Mouse (Mus musculus): ENCODE measurements around the gene Lmtk3. TPM values are rescaled to one million over a fixed set of nuclear protein-coding genes. Genes with fewer than 3 reads are reported as not detected.

Lmtk3 gene
- polyA plus RNA-seq (2012; rRNA removed) = 1.9 and 2.1 TPM in 2 replicates

DNA sequence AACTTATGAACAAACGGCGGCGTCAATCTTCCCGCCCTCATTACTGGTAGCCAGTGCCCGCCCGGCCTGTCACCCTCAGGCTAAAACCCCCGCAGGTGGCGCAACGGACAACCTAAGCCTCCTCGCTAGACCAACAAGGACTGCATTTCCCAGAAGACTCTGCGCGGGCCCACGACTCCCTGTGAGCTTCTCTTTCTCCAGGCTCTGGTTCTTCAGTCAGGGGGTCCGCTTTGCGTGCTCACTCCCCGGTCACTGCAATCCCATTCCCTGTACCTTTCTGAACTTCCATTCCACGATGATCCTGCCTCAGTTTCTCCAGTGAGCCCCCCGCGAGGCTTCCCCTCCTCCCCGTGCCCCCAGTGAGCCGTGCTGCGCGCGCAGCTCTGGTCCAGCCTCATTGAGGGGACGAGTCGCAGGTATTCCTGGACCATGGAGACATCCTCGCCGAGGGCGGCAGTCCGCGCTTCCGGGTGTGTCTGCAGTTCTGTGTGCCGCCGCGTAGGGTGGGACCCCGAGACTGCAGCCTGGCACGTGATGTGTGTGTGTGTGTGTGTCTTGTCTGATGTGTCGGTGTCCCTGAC lies at the start of gene Lmtk3:
Gene Lmtk3 (plus strand): TSS at position 228 of the 581 bp plus-strand sequence.
- Histone ChIP-seq H3K36me3 (ENCODE audit: control insufficient read depth, insufficient read depth, low read length) (no peaks in the 10 kb centered on the region), H3K4me1 (ENCODE audit: control insufficient read depth, insufficient read depth, insufficient read length, low read length) (peaks cover 10% of the 10 kb centered on the region), H3K27ac (ENCODE audit: insufficient read depth, low read depth, low read length) (no peak within 1 kb of the TSS), H3K4me3 (ENCODE audit: low read depth, low read length) (peak within 1 kb of the TSS; percentile 63), H3K27me3 (ENCODE audit: control insufficient read depth, insufficient read depth, low read length) (peaks cover 20% of the 10 kb centered on the region)
- TF ChIP-seq CTCF (IDR thresholded peaks at IDR 0.05; ENCODE audit: extremely low read depth, insufficient read length, insufficient replicate concordance, low read depth, low read length) (0 out of 2 replicates have a peak, but pooled peaks have one; percentile 26), POLR2A (IDR thresholded peaks at IDR 0.05; ENCODE audit: low read depth, low read length) (no peak)
- WGBS = under 1% methylated on average over 38 of the region's 38 CpGs

DNA sequence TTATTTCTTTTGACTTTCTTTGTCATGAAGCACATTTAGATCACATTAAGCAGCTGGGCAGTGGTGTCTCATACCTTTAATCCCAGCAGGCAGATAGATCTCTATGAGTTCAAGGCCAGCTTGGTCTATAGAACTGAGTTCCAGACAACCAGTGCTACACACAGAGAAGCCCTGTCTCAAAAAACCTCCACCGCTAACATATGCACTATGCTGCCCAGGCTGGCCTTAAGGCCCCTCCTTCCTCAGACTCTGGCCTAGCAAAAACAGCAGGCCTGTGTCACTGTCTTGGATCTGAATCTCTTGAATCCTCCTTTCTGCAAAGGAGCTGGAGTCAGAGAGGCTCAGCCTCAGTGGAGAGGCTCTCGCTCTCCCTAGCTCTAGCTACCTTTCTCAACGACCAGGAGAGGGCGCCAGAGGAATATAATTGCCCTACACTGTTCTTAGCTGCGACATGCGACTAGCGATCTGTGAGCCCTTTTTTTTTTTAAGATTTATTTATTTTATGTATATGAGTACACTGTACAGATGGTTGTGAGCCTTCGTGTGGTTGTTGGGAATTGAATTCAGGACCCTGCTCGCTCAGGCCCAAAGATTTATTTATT lies 44.3 kb upstream of the Lmtk3 start:
- H3K27me3 ChIP-seq (ENCODE audit: control insufficient read depth, insufficient read depth, low read length) = no peaks in the 10 kb centered on the region
- WGBS = 10% methylated on average over 9 of the region's 9 CpGs

DNA sequence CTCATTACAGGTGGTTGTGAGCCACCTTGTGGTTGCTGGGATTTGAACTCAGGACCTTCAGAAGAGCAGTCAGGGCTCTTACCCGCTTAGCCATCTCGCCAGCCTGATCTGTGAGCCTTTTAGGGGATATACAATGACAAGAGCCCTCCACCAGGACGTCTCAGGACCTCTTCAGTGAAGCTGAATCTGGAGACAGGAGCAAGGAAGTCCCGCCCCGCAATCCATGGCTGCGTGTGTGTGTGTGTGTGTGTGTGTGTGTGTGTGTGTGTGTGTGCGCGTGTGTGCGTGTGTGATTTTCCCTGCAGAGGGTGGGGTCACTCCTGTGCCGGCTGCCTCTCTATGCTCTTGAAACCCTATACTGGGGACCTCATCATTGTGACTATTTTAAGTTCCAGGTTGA lies 43.7 kb upstream of the Lmtk3 start:
- 0 out of 2 replicates have a peak, but pooled peaks cover 5% of the 10 kb centered on the region for H3K4me1 ChIP-seq (ENCODE audit: control insufficient read depth, insufficient read depth, insufficient read length, low read length)
- H3K27me3 ChIP-seq (ENCODE audit: control insufficient read depth, insufficient read depth, low read length) = no peaks in the 10 kb centered on the region
- H3K36me3 ChIP-seq (ENCODE audit: control insufficient read depth, insufficient read depth, low read length) = peaks cover 19% of the 10 kb centered on the region
- WGBS = 67% methylated on average over 10 of the region's 10 CpGs
- no peak overlapping the region for H3K4me3 ChIP-seq (ENCODE audit: low read depth, low read length)
- TF ChIP-seq CTCF (IDR thresholded peaks at IDR 0.05; ENCODE audit: extremely low read depth, insufficient read length, insufficient replicate concordance, low read depth, low read length) (no peak), POLR2A (IDR thresholded peaks at IDR 0.05; ENCODE audit: low read depth, low read length) (no peak)
- no peak overlapping the region for H3K27ac ChIP-seq (ENCODE audit: insufficient read depth, low read depth, low read length)

More for the DNA sequence above, 44.3 kb upstream of the Lmtk3 start:
- H3K36me3 ChIP-seq (ENCODE audit: control insufficient read depth, insufficient read depth, low read length) = peaks cover 20% of the 10 kb centered on the region
- H3K4me3 ChIP-seq (ENCODE audit: low read depth, low read length) = no peak overlapping the region
- H3K27ac ChIP-seq (ENCODE audit: insufficient read depth, low read depth, low read length) = no peak overlapping the region
- TF ChIP-seq POLR2A (IDR thresholded peaks at IDR 0.05; ENCODE audit: low read depth, low read length) (no peak), CTCF (IDR thresholded peaks at IDR 0.05; ENCODE audit: extremely low read depth, insufficient read length, insufficient replicate concordance, low read depth, low read length) (peak; percentile 82; the same call in 1 of the 2 replicates)
- H3K4me1 ChIP-seq (ENCODE audit: control insufficient read depth, insufficient read depth, insufficient read length, low read length) = 0 out of 2 replicates have a peak, but pooled peaks cover 5% of the 10 kb centered on the region

DNA sequence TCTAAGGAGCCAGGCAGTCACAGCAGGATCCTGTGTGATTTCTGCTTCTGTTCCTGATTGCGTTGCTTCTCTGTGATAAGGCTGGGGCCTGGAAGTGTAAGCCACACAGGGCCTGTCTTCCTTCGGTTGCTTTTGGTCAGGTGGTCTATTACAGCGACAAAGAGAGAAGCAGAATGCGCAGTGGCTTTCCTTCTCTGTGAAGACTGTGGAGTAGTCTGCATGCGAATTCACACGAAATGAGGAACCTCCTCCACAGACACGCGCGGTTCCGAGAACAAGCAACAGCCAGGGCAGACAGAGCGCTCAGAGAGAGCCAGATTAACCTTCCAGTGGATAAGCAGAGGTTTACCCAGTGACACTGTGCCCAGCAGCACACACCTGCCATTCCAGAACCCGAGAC lies 42.2 kb upstream of the Lmtk3 start:
- Histone ChIP-seq H3K4me1 (ENCODE audit: control insufficient read depth, insufficient read depth, insufficient read length, low read length) (0 out of 2 replicates have a peak, but pooled peaks cover 6% of the 10 kb centered on the region), H3K4me3 (ENCODE audit: low read depth, low read length) (peak overlapping the region; percentile 15), H3K27ac (ENCODE audit: insufficient read depth, low read depth, low read length) (peak overlapping the region; percentile 42), H3K27me3 (ENCODE audit: control insufficient read depth, insufficient read depth, low read length) (no peaks in the 10 kb centered on the region), H3K36me3 (ENCODE audit: control insufficient read depth, insufficient read depth, low read length) (peaks cover 16% of the 10 kb centered on the region)
- WGBS = 85% methylated on average over 12 of the region's 12 CpGs
- no peak for TF ChIP-seq POLR2A (IDR thresholded peaks at IDR 0.05; ENCODE audit: low read depth, low read length)
- TF ChIP-seq CTCF (IDR thresholded peaks at IDR 0.05; ENCODE audit: extremely low read depth, insufficient read length, insufficient replicate concordance, low read depth, low read length) = no peak

DNA sequence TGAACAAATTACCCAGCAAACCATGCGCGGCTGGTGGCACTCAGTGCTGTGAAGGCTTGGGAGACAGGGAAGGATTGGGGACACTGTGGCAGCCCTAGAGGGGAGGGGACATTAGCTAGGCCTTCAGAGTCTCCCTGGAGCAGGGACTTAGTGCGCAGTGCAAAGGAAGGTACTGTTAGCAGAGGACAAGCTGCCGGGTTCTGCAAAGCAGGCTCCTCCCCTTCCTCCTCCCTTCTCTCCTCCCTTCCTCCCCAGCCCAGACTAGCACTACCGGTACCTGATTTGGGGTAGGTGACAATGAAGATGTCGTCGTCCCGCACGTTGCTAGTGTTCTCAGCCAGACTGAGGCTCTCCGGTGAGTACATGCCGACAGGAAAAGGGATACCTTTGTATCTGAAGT lies 41.8 kb upstream of the Lmtk3 start:
- Histone ChIP-seq H3K36me3 (ENCODE audit: control insufficient read depth, insufficient read depth, low read length) (peaks cover 17% of the 10 kb centered on the region), H3K27ac (ENCODE audit: insufficient read depth, low read depth, low read length) (peak overlapping the region; percentile 42), H3K27me3 (ENCODE audit: control insufficient read depth, insufficient read depth, low read length) (no peaks in the 10 kb centered on the region), H3K4me1 (ENCODE audit: control insufficient read depth, insufficient read depth, insufficient read length, low read length) (0 out of 2 replicates have a peak, but pooled peaks cover 6% of the 10 kb centered on the region), H3K4me3 (ENCODE audit: low read depth, low read length) (peak overlapping the region; percentile 55)
- 51% methylated on average over 11 of the region's 11 CpGs for WGBS
- no peak for TF ChIP-seq CTCF (IDR thresholded peaks at IDR 0.05; ENCODE audit: extremely low read depth, insufficient read length, insufficient replicate concordance, low read depth, low read length)
- TF ChIP-seq POLR2A (IDR thresholded peaks at IDR 0.05; ENCODE audit: low read depth, low read length) = 0 out of 2 replicates have a peak, but pooled peaks have one; percentile 10

DNA sequence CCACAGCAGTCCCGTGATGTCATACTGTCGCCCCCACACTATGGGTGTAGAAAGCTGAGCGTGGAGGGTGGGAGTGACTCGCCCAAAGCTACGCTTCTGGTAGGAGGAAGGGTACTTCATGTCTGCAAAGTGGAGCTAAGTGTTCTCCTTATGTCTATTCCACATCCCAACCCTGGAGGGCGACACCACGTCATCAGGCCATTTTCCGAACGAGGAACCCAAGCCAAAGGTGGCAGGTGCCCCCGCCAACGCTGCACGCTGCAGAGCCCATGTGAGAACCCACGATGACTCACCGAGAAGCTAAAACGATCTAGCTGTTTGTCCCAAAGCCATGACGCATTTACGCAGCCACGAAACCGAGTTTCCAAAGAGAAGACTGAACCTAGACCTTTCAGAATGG lies 41.2 kb upstream of the Lmtk3 start:
- WGBS = 21% methylated on average over 19 of the region's 19 CpGs
- Histone ChIP-seq H3K27ac (ENCODE audit: insufficient read depth, low read depth, low read length) (peak overlapping the region; percentile 3; the same call in 1 of the 2 replicates), H3K27me3 (ENCODE audit: control insufficient read depth, insufficient read depth, low read length) (no peaks in the 10 kb centered on the region), H3K36me3 (ENCODE audit: control insufficient read depth, insufficient read depth, low read length) (peaks cover 23% of the 10 kb centered on the region), H3K4me3 (ENCODE audit: low read depth, low read length) (peak overlapping the region; percentile 55), H3K4me1 (ENCODE audit: control insufficient read depth, insufficient read depth, insufficient read length, low read length) (0 out of 2 replicates have a peak, but pooled peaks cover 6% of the 10 kb centered on the region)
- TF ChIP-seq POLR2A (IDR thresholded peaks at IDR 0.05; ENCODE audit: low read depth, low read length) (no peak), CTCF (IDR thresholded peaks at IDR 0.05; ENCODE audit: extremely low read depth, insufficient read length, insufficient replicate concordance, low read depth, low read length) (no peak)

DNA sequence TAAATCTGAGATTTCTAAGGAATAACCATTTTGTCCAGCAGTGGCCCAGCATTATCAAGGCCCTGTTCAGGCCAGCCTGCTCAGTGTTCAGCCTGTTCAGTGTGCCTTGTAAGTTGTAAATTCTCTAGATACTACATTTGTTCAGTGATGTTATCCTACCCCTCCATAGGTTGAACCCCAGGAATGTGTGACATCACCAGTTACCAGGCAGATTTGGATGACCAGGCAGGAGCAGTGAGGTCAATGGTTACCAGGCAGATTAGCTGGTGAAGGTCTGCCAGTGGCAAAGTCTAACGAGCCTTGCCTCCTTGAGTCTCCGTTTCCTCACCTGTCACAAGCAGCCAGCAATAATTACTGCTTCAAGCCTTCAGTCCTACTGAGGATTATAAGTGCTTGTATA lies 39.2 kb upstream of the Lmtk3 start:
- TF ChIP-seq POLR2A (IDR thresholded peaks at IDR 0.05; ENCODE audit: low read depth, low read length) (no peak), CTCF (IDR thresholded peaks at IDR 0.05; ENCODE audit: extremely low read depth, insufficient read length, insufficient replicate concordance, low read depth, low read length) (no peak)
- Histone ChIP-seq H3K4me1 (ENCODE audit: control insufficient read depth, insufficient read depth, insufficient read length, low read length) (peaks cover 12% of the 10 kb centered on the region; the same call in 1 of the 2 replicates), H3K27me3 (ENCODE audit: control insufficient read depth, insufficient read depth, low read length) (no peaks in the 10 kb centered on the region), H3K27ac (ENCODE audit: insufficient read depth, low read depth, low read length) (no peak overlapping the region), H3K4me3 (ENCODE audit: low read depth, low read length) (no peak overlapping the region), H3K36me3 (ENCODE audit: control insufficient read depth, insufficient read depth, low read length) (peaks cover 19% of the 10 kb centered on the region)
- WGBS = 21% methylated on average over 2 of the region's 2 CpGs
